Mouse (Mus musculus) midbrain, embryonic 14.5 days (tissue): Measurements from ENCODE around the gene Mrpl53. TPM values are rescaled to one million over a fixed set of nuclear protein-coding genes. Genes with fewer than 3 reads are reported as not detected.
A peak's percentile ranks its signal among the peaks of the same experiment; 100 is the strongest.

Experiments
- ATAC-seq: fragments of 200-750 bp; cut with Nextera tagmentation; 2 replicates; pipeline ENCODE4 v1.8.0; 2017; ENCODE audit warnings: moderate number of reproducible peaks, moderate library complexity; ENCODE audit not compliant: low FRiP score, low TSS enrichment
- DNase-seq: peaks from one replicate; pipeline ENCODE4 v3.0.0-alpha.2; 2015
- H3K27ac ChIP-seq: fragments of 300-500 bp; sonication (generic); replicated peaks from 2 replicates; pipeline ENCODE4 v1.5.1; 2014; ENCODE audit warnings: mild to moderate bottlenecking, low read depth, low read length, moderate library complexity
- H3K27me3 ChIP-seq: fragments of 300-500 bp; sonication (generic); 2 replicates; pipeline ENCODE4 v1.6.1; 2014; ENCODE audit warnings: low read length, control low read depth, mixed read lengths; ENCODE audit not compliant: control insufficient read depth, insufficient read depth
- H3K36me3 ChIP-seq: fragments of 300-500 bp; sonication (generic); 2 replicates; pipeline ENCODE4 v1.6.1; 2014; ENCODE audit warnings: low read length, control low read depth; ENCODE audit not compliant: control insufficient read depth, insufficient read depth
- H3K4me1 ChIP-seq: fragments of 300-500 bp; sonication (generic); 2 replicates; pipeline ENCODE4 v1.6.1; 2014; ENCODE audit warnings: mild to moderate bottlenecking, antibody characterized with exemption, low read length, control low read depth; ENCODE audit not compliant: control insufficient read depth, insufficient read depth
- H3K4me2 ChIP-seq: fragments of 300-500 bp; sonication (generic); 2 replicates; pipeline ENCODE4 v1.6.1; 2014; ENCODE audit warnings: mild to moderate bottlenecking, low read length, moderate library complexity
- H3K4me3 ChIP-seq: fragments of 300-500 bp; sonication (generic); replicated peaks from 2 replicates; pipeline ENCODE4 v1.5.1; 2014; ENCODE audit warnings: low read depth, low read length
- H3K9ac ChIP-seq: fragments of 300-500 bp; sonication (generic); replicated peaks from 2 replicates; pipeline ENCODE4 v1.6.1; 2014; ENCODE audit warnings: mild to moderate bottlenecking, low read length, moderate library complexity
- H3K9me3 ChIP-seq: fragments of 300-500 bp; sonication (generic); 2 replicates; pipeline ENCODE4 v1.6.1; 2016; ENCODE audit warnings: low read length, control low read depth, mixed read lengths; ENCODE audit not compliant: control insufficient read depth
- WGBS: fragments of 180-500 bp; shearing (Covaris S2); extraction: QIAGEN DNeasy Blood & Tissue Kit; methylation state at CpG from one replicate; pipeline ENCODE4 v1.1.7; 2014; 5-methylcytosine and 5-hydroxymethylcytosine counted together
- polyA plus RNA-seq: library from polyadenylated mRNA; unstranded; fragments of >200 nt; fragmentation: Nextera tagmentation; extraction: Ambion mirVana; gene quantifications from 2 replicates; pipeline ENCODE4 v1.2.1, GENCODE M21; 2014

The Mrpl53 gene
- polyA plus RNA-seq, 1 experiment from 2014 or later = 120 TPM

GRCm38 (mm10) chr6:83086121-83087035 lies 22.5 kb upstream of the Mrpl53 start, which contains the start of gene Lbx2:
Gene Lbx2 (plus strand): TSS chr6:83086367.
- WGBS = 2% methylated on average over 42 of the region's 42 CpGs
- no peak within 1 kb of the TSS for H3K4me2 ChIP-seq
- ATAC-seq (no peak), DNase-seq (no peak)
- H3K9ac ChIP-seq = no peak within 1 kb of the TSS
- H3K4me3 ChIP-seq = no peak within 1 kb of the TSS
- H3K27me3 ChIP-seq = peaks cover 77% of the 10 kb centered on the region
- H3K36me3 ChIP-seq = peaks cover 5% of the 10 kb centered on the region
- H3K9me3 ChIP-seq = no peaks in the 10 kb centered on the region
- H3K27ac ChIP-seq = no peak within 1 kb of the TSS
- no peaks in the 10 kb centered on the region for H3K4me1 ChIP-seq

- Histone ChIP-seq H3K36me3 (peaks cover 2% of the 10 kb centered on the region; the same call in 1 of the 2 replicates), H3K4me1 (no peaks in the 10 kb centered on the region), H3K27me3 (peaks cover 82% of the 10 kb centered on the region), H3K4me3 (no peak overlapping the region; the same call in 1 of the 2 replicates), H3K4me2 (peak overlapping the region; percentile 25; the same call in 1 of the 2 replicates), H3K27ac (no peak overlapping the region), H3K9ac (no peak overlapping the region), H3K9me3 (no peaks in the 10 kb centered on the region)
- DNase-seq (no peak), ATAC-seq (no peak)
- WGBS = under 1% methylated on average over 47 of the region's 47 CpGs
Observed at GRCm38 (mm10) chr6:83087205-83087925, 21.5 kb upstream of the Mrpl53 start.

- no peak for ATAC-seq
- no peaks in the 10 kb centered on the region for H3K4me1 ChIP-seq
- WGBS = 3% methylated on average over 9 of the region's 9 CpGs
- DNase-seq = no peak
- H3K27me3 ChIP-seq = peaks cover 76% of the 10 kb centered on the region
- H3K9ac ChIP-seq = no peak overlapping the region
- no peak overlapping the region; the same call in 1 of the 2 replicates for H3K4me3 ChIP-seq
- H3K4me2 ChIP-seq = peak overlapping the region; percentile 25; the same call in 1 of the 2 replicates
- no peaks in the 10 kb centered on the region for H3K36me3 ChIP-seq
- H3K9me3 ChIP-seq = no peaks in the 10 kb centered on the region
- no peak overlapping the region for H3K27ac ChIP-seq
Observed at GRCm38 (mm10) chr6:83087926-83088260, 20.9 kb upstream of the Mrpl53 start.

GRCm38 (mm10) chr6:83092416-83093127 lies 16.3 kb upstream of the Mrpl53 start:
- H3K27me3 ChIP-seq = peaks cover 33% of the 10 kb centered on the region
- no peaks in the 10 kb centered on the region for H3K9me3 ChIP-seq
- no peaks in the 10 kb centered on the region for H3K36me3 ChIP-seq
- ATAC-seq (no peak), DNase-seq (no peak)
- H3K4me3 ChIP-seq = no peak overlapping the region
- no peaks in the 10 kb centered on the region for H3K4me1 ChIP-seq
- H3K4me2 ChIP-seq = no peak overlapping the region
- H3K9ac ChIP-seq = no peak overlapping the region
- H3K27ac ChIP-seq = no peak overlapping the region
- WGBS = 48% methylated on average over 6 of the region's 6 CpGs

DNA sequence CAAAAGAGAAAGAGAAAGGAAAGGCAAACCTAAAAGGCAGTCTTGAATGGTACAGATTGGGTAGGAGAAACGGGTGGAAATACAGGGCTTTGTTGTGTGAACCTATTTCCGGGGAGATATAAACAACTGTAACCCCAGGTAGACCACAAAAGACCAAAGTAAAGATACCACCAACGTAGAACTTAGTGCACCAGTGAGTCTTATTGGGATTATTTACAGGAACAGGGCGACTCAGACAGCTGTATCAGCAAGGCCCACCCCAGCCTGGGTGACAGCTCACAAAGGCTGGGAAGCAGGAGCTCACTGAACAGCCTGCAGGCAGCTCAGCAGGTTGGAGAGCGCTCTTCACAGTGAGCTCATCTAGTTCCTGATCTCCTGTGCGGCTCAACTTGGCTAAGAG lies 12.9 kb upstream of the Mrpl53 start:
- no peaks in the 10 kb centered on the region for H3K9me3 ChIP-seq
- ATAC-seq = no peak
- peaks cover 5% of the 10 kb centered on the region; the same call in 1 of the 2 replicates for H3K27me3 ChIP-seq
- WGBS = 37% methylated on average over 6 of the region's 6 CpGs
- H3K4me2 ChIP-seq = no peak overlapping the region
- no peak overlapping the region for H3K9ac ChIP-seq
- H3K4me3 ChIP-seq = no peak overlapping the region
- no peaks in the 10 kb centered on the region for H3K36me3 ChIP-seq
- no peak for DNase-seq
- no peak overlapping the region for H3K27ac ChIP-seq
- 0 out of 2 replicates have a peak, but pooled peaks cover 4% of the 10 kb centered on the region for H3K4me1 ChIP-seq

GRCm38 (mm10) chr6:83098411-83098810 lies 10.4 kb upstream of the Mrpl53 start:
- H3K27me3 ChIP-seq = no peaks in the 10 kb centered on the region
- H3K4me1 ChIP-seq = peaks cover 14% of the 10 kb centered on the region
- no peaks in the 10 kb centered on the region for H3K9me3 ChIP-seq
- H3K9ac ChIP-seq = no peak overlapping the region
- no peak overlapping the region for H3K4me3 ChIP-seq
- no peak overlapping the region for H3K27ac ChIP-seq
- DNase-seq (no peak), ATAC-seq (no peak)
- WGBS = 74% methylated on average over 2 of the region's 2 CpGs
- no peak overlapping the region for H3K4me2 ChIP-seq
- H3K36me3 ChIP-seq = no peaks in the 10 kb centered on the region

- H3K4me2 ChIP-seq = peak within 1 kb of the TSS; percentile 99
- peak within 1 kb of the TSS; percentile 75 for H3K9ac ChIP-seq
- peak; percentile 93 for DNase-seq
- WGBS = 1% methylated on average over 25 of the region's 25 CpGs
- peak within 1 kb of the TSS; percentile 82 for H3K27ac ChIP-seq
- H3K4me3 ChIP-seq = peak within 1 kb of the TSS; percentile 77
- H3K27me3 ChIP-seq = no peaks in the 10 kb centered on the region
- H3K36me3 ChIP-seq = no peaks in the 10 kb centered on the region
- peaks cover 14% of the 10 kb centered on the region for H3K4me1 ChIP-seq
- no peaks in the 10 kb centered on the region for H3K9me3 ChIP-seq
- peak; percentile 85 for ATAC-seq
Observed at GRCm38 (mm10) chr6:83101316-83101687, 7.5 kb upstream of the Mrpl53 start, which contains the start of the genes Ccdc142 and Gm42688. Gene Ccdc142 (plus strand): TSS chr6:83101601. Gene Gm42688 (plus strand): TSS chr6:83101617.
